Mouse (Mus musculus): Measurements from ENCODE around the gene Rnf17. TPM values are rescaled to one million over a fixed set of nuclear protein-coding genes. Genes with fewer than 3 reads are reported as not detected.

Gene Rnf17
- polyA plus RNA-seq, 1 experiment from 2014 or later = 1.5 TPM

DNA sequence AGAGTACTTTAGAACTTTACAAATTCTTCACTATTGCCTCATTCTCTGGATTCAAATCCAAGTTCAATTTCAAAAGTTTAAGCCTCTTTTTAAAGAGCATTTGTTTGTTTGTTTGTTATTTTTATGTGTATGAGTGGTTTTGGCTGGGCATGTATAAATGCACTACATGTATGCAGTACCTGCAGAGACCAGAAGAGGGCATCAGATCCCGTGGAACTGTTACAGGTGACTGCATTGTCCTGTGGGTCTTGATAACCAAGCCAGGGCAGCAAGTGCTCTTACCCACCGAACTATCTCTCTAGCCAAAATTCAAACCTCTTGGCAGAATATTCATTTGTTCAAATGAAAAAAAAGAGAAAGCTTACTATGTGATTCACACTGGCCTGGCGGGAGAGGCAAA, 33.5 kb upstream of the Rnf17 start:
- H3K27me3 ChIP-seq (ENCODE audit: control insufficient read depth, insufficient read depth, low read length) = peaks cover 27% of the 10 kb centered on the region
- H3K4me1 ChIP-seq (ENCODE audit: control insufficient read depth, insufficient read depth, low read length) = 0 out of 2 replicates have a peak, but pooled peaks cover 4% of the 10 kb centered on the region
- no peak overlapping the region for H3K27ac ChIP-seq (ENCODE audit: low read depth, low read length)
- 60% methylated on average over 3 of the region's 3 CpGs for WGBS
- no peak overlapping the region for H3K4me3 ChIP-seq (ENCODE audit: low read depth, low read length)
- no peak for ATAC-seq (ENCODE audit: insufficient read depth, low FRiP score, low TSS enrichment)
- DNase-seq (ENCODE audit: low spot score) = no peak
- H3K9me3 ChIP-seq (ENCODE audit: control insufficient read depth, low read length) = no peaks in the 10 kb centered on the region
- no peak overlapping the region for H3K4me2 ChIP-seq (ENCODE audit: low read depth)
- H3K36me3 ChIP-seq (ENCODE audit: control insufficient read depth, insufficient read depth, low read length) = no peaks in the 10 kb centered on the region
- no peak overlapping the region for H3K9ac ChIP-seq (ENCODE audit: low read length)

DNA sequence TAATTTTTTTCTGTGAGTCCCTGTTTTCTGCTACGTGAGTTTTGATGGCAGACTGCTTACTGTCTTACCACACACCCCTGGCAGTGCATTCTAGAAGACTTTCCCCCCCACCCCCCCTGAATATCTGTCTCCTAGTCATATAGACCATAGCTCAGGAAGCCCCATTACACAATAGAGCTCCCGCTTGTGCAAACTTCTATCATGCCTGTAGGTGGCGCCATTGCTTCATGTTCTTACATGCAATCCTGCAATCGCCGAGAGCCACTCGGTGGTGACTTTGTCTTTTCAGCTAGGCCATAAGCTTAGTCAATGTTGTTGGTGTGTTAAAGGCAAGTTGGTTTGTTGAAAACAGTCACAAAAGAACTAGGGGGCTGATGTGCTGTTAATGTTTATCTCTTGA, 26.6 kb upstream of the Rnf17 start:
- 3% methylated on average over 6 of the region's 6 CpGs for WGBS
- Histone ChIP-seq H3K27ac (ENCODE audit: low read depth, low read length) (no peak overlapping the region), H3K4me1 (ENCODE audit: control insufficient read depth, insufficient read depth, low read length) (no peaks in the 10 kb centered on the region), H3K27me3 (ENCODE audit: control insufficient read depth, insufficient read depth, low read length) (no peaks in the 10 kb centered on the region), H3K36me3 (ENCODE audit: control insufficient read depth, insufficient read depth, low read length) (no peaks in the 10 kb centered on the region), H3K9me3 (ENCODE audit: control insufficient read depth, low read length) (no peaks in the 10 kb centered on the region), H3K9ac (ENCODE audit: low read length) (no peak overlapping the region), H3K4me2 (ENCODE audit: low read depth) (no peak overlapping the region), H3K4me3 (ENCODE audit: low read depth, low read length) (no peak overlapping the region)
- ATAC-seq (ENCODE audit: insufficient read depth, low FRiP score, low TSS enrichment) (no peak), DNase-seq (ENCODE audit: low spot score) (peak; percentile 83)

DNA sequence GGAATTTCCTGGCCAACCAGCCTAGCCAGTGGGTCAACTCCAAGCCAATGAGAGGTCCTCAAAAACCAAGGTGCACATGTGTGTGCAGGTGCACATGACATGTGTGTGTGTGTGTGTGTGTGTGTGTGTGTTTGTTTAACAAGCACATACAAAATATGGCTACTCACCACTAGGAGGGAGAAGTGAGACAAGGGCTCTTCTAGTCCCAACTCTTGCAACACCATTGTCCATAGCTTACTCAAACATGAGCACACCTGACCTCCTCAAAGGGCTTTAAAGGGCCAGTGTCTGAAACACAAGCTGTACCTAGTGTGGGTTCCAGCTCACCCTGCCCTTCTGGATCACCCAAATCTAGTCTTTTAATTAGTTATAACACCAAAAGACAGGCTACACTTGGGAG, 24.6 kb upstream of the Rnf17 start:
- Histone ChIP-seq H3K4me3 (ENCODE audit: low read depth, low read length) (no peak overlapping the region), H3K9me3 (ENCODE audit: control insufficient read depth, low read length) (no peaks in the 10 kb centered on the region), H3K9ac (ENCODE audit: low read length) (no peak overlapping the region), H3K27me3 (ENCODE audit: control insufficient read depth, insufficient read depth, low read length) (no peaks in the 10 kb centered on the region), H3K27ac (ENCODE audit: low read depth, low read length) (no peak overlapping the region), H3K36me3 (ENCODE audit: control insufficient read depth, insufficient read depth, low read length) (no peaks in the 10 kb centered on the region), H3K4me2 (ENCODE audit: low read depth) (no peak overlapping the region), H3K4me1 (ENCODE audit: control insufficient read depth, insufficient read depth, low read length) (no peaks in the 10 kb centered on the region)
- ATAC-seq (ENCODE audit: insufficient read depth, low FRiP score, low TSS enrichment) = no peak
- DNase-seq (ENCODE audit: low spot score) = no peak

DNA sequence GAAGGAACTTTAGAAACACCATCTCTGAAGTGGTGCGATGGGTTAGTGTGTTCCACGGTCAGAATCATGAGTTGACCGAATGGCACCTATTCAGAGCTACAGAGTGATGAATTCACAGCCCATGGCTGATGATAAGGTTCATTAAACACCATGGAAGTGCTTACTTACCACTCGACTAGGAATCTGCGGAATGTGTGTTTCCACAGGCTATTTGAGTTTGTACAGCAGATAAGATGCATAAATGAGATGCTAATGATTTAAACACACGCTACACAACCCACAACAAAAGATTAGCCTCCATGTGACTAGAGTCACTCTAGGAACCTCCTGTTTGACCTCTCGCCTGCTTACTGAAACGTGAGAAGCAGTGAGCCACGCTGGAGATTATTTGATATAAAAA, 23.0 kb upstream of the Rnf17 start:
- DNase-seq (ENCODE audit: low spot score) (no peak), ATAC-seq (ENCODE audit: insufficient read depth, low FRiP score, low TSS enrichment) (no peak)
- no peaks in the 10 kb centered on the region for H3K36me3 ChIP-seq (ENCODE audit: control insufficient read depth, insufficient read depth, low read length)
- H3K27me3 ChIP-seq (ENCODE audit: control insufficient read depth, insufficient read depth, low read length) = no peaks in the 10 kb centered on the region
- H3K9me3 ChIP-seq (ENCODE audit: control insufficient read depth, low read length) = no peaks in the 10 kb centered on the region
- no peaks in the 10 kb centered on the region for H3K4me1 ChIP-seq (ENCODE audit: control insufficient read depth, insufficient read depth, low read length)
- H3K27ac ChIP-seq (ENCODE audit: low read depth, low read length) = no peak overlapping the region
- no peak overlapping the region for H3K4me2 ChIP-seq (ENCODE audit: low read depth)
- 76% methylated on average over 9 of the region's 9 CpGs for WGBS
- no peak overlapping the region for H3K9ac ChIP-seq (ENCODE audit: low read length)
- no peak overlapping the region for H3K4me3 ChIP-seq (ENCODE audit: low read depth, low read length)

DNA sequence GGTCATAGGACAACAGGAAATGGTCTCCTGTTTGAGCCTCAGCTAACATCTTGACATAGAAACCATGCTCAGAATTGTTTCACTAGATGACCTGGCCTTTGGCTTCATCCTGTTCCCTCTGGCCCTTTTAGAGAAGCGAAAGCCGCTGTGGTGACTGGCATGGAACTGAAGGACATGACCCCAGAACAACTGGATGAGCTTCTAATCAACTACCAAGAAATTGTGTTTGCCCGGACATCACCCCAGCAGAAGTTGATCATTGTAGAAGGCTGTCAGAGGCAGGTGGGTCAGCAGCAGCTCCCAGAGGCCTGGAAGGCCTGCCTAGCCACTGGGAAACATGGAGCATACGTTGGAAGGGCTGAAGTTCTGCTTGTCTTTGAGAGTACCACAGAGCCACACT, 20.0 kb upstream of the Rnf17 start:
- Histone ChIP-seq H3K27me3 (ENCODE audit: control insufficient read depth, insufficient read depth, low read length) (no peaks in the 10 kb centered on the region), H3K27ac (ENCODE audit: low read depth, low read length) (no peak overlapping the region), H3K9ac (ENCODE audit: low read length) (no peak overlapping the region), H3K9me3 (ENCODE audit: control insufficient read depth, low read length) (no peaks in the 10 kb centered on the region), H3K36me3 (ENCODE audit: control insufficient read depth, insufficient read depth, low read length) (no peaks in the 10 kb centered on the region), H3K4me3 (ENCODE audit: low read depth, low read length) (no peak overlapping the region), H3K4me1 (ENCODE audit: control insufficient read depth, insufficient read depth, low read length) (no peaks in the 10 kb centered on the region), H3K4me2 (ENCODE audit: low read depth) (no peak overlapping the region)
- DNase-seq (ENCODE audit: low spot score) (no peak), ATAC-seq (ENCODE audit: insufficient read depth, low FRiP score, low TSS enrichment) (no peak)
- WGBS = 89% methylated on average over 4 of the region's 4 CpGs

DNA sequence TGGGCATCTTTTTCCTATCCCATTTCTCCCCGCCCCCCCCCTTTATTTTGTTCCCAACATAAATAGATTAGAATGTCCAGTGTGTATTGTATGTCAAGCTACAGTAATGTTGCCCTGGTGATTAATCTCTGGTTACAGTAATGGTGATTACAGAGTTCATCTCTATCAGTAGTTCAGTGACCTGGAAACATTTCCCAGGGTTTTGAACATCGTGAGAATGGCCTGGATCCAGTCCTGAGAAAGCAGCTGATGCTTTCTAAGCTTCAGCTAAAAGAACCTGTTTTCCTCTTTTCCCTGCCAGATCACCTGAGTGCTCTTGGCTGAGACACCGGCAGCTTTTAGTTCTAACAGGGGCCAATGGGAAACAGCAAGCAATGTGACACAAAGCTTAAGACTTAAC, 12.1 kb upstream of the Rnf17 start:
- H3K4me1 ChIP-seq (ENCODE audit: control insufficient read depth, insufficient read depth, low read length) = peaks cover 2% of the 10 kb centered on the region; the same call in 1 of the 2 replicates
- DNase-seq (ENCODE audit: low spot score) = no peak
- H3K36me3 ChIP-seq (ENCODE audit: control insufficient read depth, insufficient read depth, low read length) = no peaks in the 10 kb centered on the region
- no peak overlapping the region for H3K27ac ChIP-seq (ENCODE audit: low read depth, low read length)
- no peaks in the 10 kb centered on the region for H3K9me3 ChIP-seq (ENCODE audit: control insufficient read depth, low read length)
- H3K4me3 ChIP-seq (ENCODE audit: low read depth, low read length) = no peak overlapping the region
- WGBS = 74% methylated on average over 3 of the region's 3 CpGs
- no peak for ATAC-seq (ENCODE audit: insufficient read depth, low FRiP score, low TSS enrichment)
- H3K4me2 ChIP-seq (ENCODE audit: low read depth) = no peak overlapping the region
- no peaks in the 10 kb centered on the region for H3K27me3 ChIP-seq (ENCODE audit: control insufficient read depth, insufficient read depth, low read length)
- H3K9ac ChIP-seq (ENCODE audit: low read length) = no peak overlapping the region

DNA sequence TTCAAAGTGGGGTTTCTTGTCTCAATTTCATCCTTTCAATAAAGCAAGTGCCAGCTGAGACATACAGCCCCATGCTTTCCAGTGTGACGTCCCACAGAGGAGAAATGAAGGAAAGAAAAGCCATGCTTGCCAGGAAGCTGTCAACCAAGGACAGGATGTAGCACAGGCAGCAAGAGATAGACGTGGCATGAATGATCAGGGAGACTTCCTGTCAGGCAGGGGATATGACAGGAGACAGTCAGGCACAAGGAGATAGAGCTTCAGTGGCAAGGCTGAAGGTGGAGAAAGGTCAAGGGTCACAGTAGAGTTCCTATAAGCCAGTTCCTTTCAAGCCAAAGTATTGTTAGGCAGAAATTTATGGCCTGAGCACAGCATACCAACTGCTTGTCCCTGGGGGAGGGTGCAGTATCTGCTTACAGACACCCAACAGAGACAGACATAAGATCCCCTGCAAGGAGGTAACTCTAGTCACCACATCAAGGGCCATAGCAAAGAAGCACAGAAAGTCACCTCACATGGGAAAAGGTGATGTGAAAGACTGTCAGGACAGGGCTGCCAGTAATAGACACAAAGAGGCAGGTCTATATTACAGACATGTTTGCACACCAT, 8.6 kb upstream of the Rnf17 start:
- no peaks in the 10 kb centered on the region for H3K9me3 ChIP-seq (ENCODE audit: control insufficient read depth, low read length)
- no peak overlapping the region for H3K27ac ChIP-seq (ENCODE audit: low read depth, low read length)
- no peaks in the 10 kb centered on the region for H3K27me3 ChIP-seq (ENCODE audit: control insufficient read depth, insufficient read depth, low read length)
- 14% methylated on average over 2 of the region's 2 CpGs for WGBS
- no peak overlapping the region for H3K4me3 ChIP-seq (ENCODE audit: low read depth, low read length)
- no peaks in the 10 kb centered on the region for H3K36me3 ChIP-seq (ENCODE audit: control insufficient read depth, insufficient read depth, low read length)
- H3K4me2 ChIP-seq (ENCODE audit: low read depth) = no peak overlapping the region
- no peak for ATAC-seq (ENCODE audit: insufficient read depth, low FRiP score, low TSS enrichment)
- peaks cover 2% of the 10 kb centered on the region; the same call in 1 of the 2 replicates for H3K4me1 ChIP-seq (ENCODE audit: control insufficient read depth, insufficient read depth, low read length)
- no peak for DNase-seq (ENCODE audit: low spot score)
- no peak overlapping the region for H3K9ac ChIP-seq (ENCODE audit: low read length)

DNA sequence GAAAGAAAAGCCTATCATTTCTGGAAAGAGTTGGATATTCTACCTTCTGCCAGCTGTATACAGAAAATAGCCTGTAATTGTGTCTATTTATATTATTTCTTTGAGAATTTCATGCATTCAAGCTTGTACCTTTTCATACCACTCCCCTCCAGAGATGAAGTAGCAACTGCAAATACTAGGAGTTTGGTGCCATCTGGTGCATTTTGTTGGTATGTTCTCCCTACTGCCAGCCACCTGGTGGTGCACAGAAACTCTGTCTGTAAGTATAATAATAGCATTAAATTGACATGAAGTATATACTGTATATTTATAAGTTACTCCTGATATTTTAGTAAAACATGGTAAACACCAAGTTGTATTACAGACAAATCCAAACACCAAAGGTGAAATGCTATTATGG, 4.4 kb upstream of the Rnf17 start:
- ATAC-seq (ENCODE audit: insufficient read depth, low FRiP score, low TSS enrichment) (no peak), DNase-seq (ENCODE audit: low spot score) (no peak)
- Histone ChIP-seq H3K4me3 (ENCODE audit: low read depth, low read length) (no peak overlapping the region), H3K27me3 (ENCODE audit: control insufficient read depth, insufficient read depth, low read length) (no peaks in the 10 kb centered on the region), H3K4me2 (ENCODE audit: low read depth) (no peak overlapping the region), H3K9me3 (ENCODE audit: control insufficient read depth, low read length) (no peaks in the 10 kb centered on the region), H3K36me3 (ENCODE audit: control insufficient read depth, insufficient read depth, low read length) (no peaks in the 10 kb centered on the region), H3K9ac (ENCODE audit: low read length) (no peak overlapping the region), H3K4me1 (ENCODE audit: control insufficient read depth, insufficient read depth, low read length) (peaks cover 2% of the 10 kb centered on the region; the same call in 1 of the 2 replicates), H3K27ac (ENCODE audit: low read depth, low read length) (no peak overlapping the region)

DNA sequence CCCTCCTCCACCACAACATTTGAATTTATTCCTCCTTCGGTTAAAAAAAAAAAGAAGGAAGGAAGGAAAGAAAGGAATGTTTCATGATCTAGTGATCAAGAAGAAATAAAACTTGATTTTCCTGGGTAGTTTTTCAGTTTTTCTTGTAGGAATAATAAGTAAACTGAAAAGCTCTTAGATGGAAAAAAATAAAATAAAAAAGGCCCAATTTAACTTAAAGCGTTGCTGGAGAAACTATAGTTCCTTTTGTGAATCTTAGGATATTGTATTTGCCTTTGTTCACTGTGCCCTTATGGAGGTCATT, 643 bp downstream of the Rnf17 start:
- DNase-seq (ENCODE audit: low spot score) (no peak), ATAC-seq (ENCODE audit: insufficient read depth, low FRiP score, low TSS enrichment) (no peak)
- WGBS = 91% methylated on average over 2 of the region's 2 CpGs
- Histone ChIP-seq H3K4me2 (ENCODE audit: low read depth) (no peak overlapping the region), H3K36me3 (ENCODE audit: control insufficient read depth, insufficient read depth, low read length) (no peaks in the 10 kb centered on the region), H3K27ac (ENCODE audit: low read depth, low read length) (no peak overlapping the region), H3K9ac (ENCODE audit: low read length) (no peak overlapping the region), H3K9me3 (ENCODE audit: control insufficient read depth, low read length) (no peaks in the 10 kb centered on the region), H3K4me3 (ENCODE audit: low read depth, low read length) (no peak overlapping the region), H3K4me1 (ENCODE audit: control insufficient read depth, insufficient read depth, low read length) (no peaks in the 10 kb centered on the region), H3K27me3 (ENCODE audit: control insufficient read depth, insufficient read depth, low read length) (no peaks in the 10 kb centered on the region)

Data from neural tube, embryonic 11.5 days (tissue).